Mouse (Mus musculus): Measurements from ENCODE around the gene Tmco5b.

DNA sequence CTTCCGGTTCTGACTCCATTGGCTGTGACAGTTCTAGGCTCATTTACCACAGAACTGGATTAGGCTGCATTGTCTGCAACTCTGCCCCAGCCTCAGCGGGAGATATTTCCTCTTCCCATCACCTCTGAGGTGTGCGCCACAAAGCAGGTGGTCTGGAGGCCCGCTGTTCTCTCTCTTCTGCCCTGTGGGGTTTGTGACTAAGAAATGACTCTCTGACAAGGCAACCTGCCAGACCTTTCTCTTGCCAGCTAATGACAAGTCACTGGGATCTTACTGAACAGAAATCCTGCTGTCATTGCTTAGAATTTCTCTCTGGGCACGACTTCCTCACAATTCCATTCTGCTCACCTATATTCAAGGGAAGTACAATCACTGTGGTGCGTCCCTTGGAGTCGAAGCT is 37.5 kb downstream of the Tmco5b start:
- TF ChIP-seq CTCF (IDR thresholded peaks at IDR 0.05; ENCODE audit: low read depth), result no peak
- no peak for TF ChIP-seq EP300 (IDR thresholded peaks at IDR 0.05; ENCODE audit: low read depth)

All from heart, postnatal 0 days (tissue).